Mouse (Mus musculus): ENCODE measurements around the gene Fbxo7.

Gene Fbxo7

DNA sequence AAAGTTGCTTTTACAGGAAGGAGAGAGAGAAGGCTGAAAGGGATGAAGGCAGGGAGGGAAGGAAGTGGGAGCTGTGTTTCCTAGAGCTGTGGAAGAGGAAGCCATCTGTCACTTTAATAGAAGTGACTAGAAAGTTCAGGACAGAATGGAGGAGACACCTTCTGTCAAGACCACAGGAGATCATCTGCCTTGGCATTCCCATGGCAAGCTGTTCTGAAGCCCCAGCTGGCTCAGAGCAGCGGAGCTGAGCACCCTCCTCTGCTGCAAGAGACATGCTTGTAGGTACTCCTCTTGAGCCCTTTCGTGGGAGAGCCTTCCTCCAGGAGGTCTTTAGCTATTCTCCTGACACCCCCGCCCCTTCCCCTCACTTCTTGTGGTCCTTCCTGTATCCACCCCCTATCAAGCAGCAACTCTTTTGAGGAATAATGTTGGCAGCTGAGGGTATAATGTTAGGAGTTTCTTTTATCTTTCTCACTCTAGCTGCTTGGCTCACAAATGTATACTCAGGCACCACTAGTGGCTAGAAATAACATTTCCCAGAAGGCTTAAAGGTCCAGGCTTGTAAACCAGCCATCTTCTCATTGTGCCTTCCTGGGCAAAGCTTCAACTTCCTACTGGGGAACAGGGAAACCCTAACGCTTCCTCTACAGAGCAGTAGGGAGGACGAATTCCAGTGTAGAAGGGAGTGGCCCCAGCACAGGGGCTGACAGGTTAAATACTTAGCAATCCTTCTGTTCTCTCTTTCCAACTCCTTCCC lies 40.7 kb downstream of the Fbxo7 start:
- TF ChIP-seq GATA4 (IDR thresholded peaks at IDR 0.05; ENCODE audit: insufficient replicate concordance, low read length): no peak

GRCm38 (mm10) chr10:86063018-86063384 lies 41.2 kb downstream of the Fbxo7 start:
- no peak for TF ChIP-seq GATA4 (IDR thresholded peaks at IDR 0.05; ENCODE audit: insufficient replicate concordance, low read length)

- peak; percentile 9; the same call in 1 of the 2 replicates for TF ChIP-seq GATA4 (IDR thresholded peaks at IDR 0.05; ENCODE audit: insufficient replicate concordance, low read length)
Observed at GRCm38 (mm10) chr10:86064937-86065336, 43.2 kb downstream of the Fbxo7 start.

GRCm38 (mm10) chr10:86065661-86066060 lies 43.9 kb downstream of the Fbxo7 start:
- TF ChIP-seq GATA4 (IDR thresholded peaks at IDR 0.05; ENCODE audit: insufficient replicate concordance, low read length): no peak

- TF ChIP-seq GATA4 (IDR thresholded peaks at IDR 0.05; ENCODE audit: insufficient replicate concordance, low read length): no peak
Observed at GRCm38 (mm10) chr10:86066651-86067050, 44.9 kb downstream of the Fbxo7 start.

GRCm38 (mm10) chr10:86067911-86068310 lies 46.1 kb downstream of the Fbxo7 start:
- TF ChIP-seq GATA4 (IDR thresholded peaks at IDR 0.05; ENCODE audit: insufficient replicate concordance, low read length): no peak

DNA sequence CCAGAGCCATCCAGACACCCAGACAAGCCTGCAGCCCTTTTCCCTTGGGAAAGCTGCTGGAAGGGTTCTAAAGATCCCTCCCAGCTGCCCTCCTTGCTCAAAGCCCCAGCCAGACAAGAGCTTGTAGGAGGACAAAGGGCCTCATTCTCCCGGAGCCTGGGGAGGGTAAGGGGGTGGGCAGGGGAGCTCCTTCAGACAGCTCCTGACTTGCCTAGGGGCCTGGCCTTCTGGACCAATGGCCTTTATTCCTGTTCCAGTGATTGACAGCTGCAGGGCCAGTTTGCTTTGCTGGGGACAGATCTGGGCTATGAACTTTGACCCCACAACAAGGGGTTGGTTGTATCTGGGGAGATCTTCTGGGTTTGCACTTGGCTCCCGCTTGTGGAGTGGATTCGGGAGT lies 47.6 kb downstream of the Fbxo7 start:
- no peak for TF ChIP-seq GATA4 (IDR thresholded peaks at IDR 0.05; ENCODE audit: insufficient replicate concordance, low read length)

DNA sequence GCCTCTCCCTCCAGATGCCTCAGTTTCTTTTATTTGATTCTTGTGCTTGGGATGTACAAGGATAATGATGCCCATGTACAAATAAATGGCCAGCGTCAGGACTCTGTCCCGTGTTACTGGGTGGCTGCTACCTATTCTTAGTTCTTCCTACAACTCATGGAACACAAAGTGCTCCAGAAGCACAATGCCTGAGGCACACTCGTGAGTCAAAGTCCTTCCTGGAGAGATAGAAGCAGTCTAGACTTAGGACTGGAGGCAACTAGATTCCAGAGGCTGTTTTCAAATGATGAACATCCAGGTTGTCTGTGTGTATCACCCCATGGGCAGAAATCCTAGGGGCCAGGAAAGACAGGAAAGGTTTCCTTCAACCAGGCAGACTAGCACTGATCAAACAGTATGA lies 49.0 kb downstream of the Fbxo7 start:
- TF ChIP-seq GATA4 (IDR thresholded peaks at IDR 0.05; ENCODE audit: insufficient replicate concordance, low read length): no peak

DNA sequence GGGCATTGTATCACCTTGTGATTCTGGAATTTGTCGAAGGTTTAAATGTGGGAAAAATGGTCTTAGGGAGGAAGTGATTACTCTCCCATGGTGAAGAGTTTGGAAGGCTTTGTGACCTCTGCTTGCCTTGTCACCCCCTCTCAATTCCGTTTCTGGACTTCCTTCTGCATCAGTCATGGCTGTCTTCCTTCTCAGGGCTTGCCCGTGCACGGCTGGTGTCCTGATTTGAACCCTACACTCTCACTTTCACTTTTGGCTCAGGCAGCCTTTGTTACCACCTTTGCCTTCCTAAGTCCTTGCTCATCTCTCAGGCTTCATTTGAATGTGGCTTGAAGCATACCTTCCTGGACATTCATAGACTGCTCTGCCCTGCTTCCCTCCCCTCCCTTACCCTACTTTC lies 52.4 kb downstream of the Fbxo7 start:
- TF ChIP-seq GATA4 (IDR thresholded peaks at IDR 0.05; ENCODE audit: insufficient replicate concordance, low read length): no peak

DNA sequence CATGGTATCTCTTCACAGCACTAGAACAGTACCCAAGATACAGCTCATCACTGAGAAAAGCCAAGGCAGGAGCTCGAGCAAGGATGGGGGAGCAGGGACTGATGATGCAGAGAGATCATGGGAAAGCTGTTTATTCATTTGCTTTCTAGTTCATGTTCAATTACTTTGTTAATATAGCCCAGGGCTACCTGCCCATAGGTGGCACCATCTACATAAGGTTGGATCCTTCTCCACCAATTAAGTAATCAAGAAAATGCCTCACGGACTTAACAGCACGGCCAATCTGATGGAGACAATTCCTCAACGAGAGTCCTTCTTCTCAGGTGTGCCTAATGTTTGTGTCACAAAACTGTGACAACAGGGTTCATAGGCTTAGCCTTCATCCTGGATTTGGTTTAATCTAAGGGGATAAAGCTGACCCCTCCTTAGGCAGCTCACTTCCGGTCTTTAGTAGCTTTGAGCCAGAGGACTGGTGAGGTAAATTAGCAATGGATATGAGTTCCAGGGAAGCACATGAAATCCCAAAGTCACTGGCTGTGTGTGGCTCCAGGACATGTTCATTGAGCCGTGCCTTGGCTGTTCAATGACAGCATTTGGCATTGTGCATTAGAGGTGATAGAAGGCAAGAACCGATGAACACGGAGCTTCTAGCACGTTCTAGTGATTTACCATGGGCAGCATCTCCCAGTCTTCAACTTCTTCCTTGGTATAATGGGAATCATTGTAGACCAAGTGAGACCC lies 53.4 kb downstream of the Fbxo7 start:
- TF ChIP-seq GATA4 (IDR thresholded peaks at IDR 0.05; ENCODE audit: insufficient replicate concordance, low read length): no peak

GRCm38 (mm10) chr10:86077272-86077671 lies 55.5 kb downstream of the Fbxo7 start:
- TF ChIP-seq GATA4 (IDR thresholded peaks at IDR 0.05; ENCODE audit: insufficient replicate concordance, low read length): no peak

DNA sequence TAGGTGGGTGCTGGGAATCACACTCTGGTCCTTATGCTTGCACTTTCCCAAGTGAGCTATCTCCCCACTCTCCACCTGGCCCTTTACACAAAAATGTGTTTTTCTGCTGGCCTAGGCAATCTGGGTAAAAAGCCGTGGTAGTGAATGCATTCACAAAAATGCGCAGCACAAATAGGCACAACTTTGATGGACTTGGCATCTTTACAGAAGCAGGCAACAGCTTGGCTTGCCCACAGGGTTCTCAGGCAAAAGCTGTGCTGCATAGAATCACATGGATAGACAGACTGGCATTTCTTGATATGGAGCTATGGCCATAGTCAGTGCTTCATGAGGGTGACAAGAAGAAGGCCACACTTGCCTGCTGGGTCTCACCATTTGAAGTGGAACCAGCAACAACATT lies 57.0 kb downstream of the Fbxo7 start:
- no peak for TF ChIP-seq GATA4 (IDR thresholded peaks at IDR 0.05; ENCODE audit: insufficient replicate concordance, low read length)

DNA sequence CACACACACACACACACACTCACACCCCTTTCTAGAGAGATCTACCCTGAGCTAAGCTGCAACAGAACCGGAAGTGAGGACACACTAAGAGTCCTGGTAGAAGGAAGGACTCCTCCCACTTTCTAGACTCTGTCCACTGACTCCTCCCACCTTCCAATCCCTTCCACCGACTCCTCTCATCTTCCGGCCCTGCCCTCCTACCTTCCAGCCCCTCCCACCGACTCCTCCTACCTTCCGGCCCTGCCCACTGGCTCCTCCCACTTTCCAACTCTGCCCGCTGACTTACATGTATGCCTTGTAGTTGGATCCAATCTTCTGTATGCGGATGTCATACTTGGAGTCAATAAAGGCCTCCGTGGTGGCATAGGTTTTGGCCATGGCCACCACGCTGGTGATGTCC lies 58.1 kb downstream of the Fbxo7 start:
- TF ChIP-seq GATA4 (IDR thresholded peaks at IDR 0.05; ENCODE audit: insufficient replicate concordance, low read length): no peak

DNA sequence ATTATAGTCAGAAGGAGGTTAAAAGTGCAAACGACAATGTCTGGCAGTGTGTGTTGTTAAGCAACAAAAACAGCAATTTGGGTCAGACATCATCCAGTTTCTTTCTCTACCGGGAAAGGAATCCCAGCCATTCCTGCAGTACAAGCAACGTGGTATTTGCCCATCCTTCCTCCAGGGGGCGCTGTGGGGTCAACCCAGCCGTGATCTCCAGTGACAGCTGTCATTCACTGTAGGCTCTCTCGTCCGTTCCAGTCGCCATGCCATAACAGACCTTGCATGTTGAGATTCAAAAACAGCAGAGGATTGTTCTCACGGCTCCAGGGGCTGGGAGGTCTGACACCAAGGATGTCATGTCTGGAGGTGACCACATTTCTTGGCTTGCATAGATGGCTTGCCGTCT lies 70.1 kb downstream of the Fbxo7 start:
- no peak for TF ChIP-seq GATA4 (IDR thresholded peaks at IDR 0.05; ENCODE audit: insufficient replicate concordance, low read length)

DNA sequence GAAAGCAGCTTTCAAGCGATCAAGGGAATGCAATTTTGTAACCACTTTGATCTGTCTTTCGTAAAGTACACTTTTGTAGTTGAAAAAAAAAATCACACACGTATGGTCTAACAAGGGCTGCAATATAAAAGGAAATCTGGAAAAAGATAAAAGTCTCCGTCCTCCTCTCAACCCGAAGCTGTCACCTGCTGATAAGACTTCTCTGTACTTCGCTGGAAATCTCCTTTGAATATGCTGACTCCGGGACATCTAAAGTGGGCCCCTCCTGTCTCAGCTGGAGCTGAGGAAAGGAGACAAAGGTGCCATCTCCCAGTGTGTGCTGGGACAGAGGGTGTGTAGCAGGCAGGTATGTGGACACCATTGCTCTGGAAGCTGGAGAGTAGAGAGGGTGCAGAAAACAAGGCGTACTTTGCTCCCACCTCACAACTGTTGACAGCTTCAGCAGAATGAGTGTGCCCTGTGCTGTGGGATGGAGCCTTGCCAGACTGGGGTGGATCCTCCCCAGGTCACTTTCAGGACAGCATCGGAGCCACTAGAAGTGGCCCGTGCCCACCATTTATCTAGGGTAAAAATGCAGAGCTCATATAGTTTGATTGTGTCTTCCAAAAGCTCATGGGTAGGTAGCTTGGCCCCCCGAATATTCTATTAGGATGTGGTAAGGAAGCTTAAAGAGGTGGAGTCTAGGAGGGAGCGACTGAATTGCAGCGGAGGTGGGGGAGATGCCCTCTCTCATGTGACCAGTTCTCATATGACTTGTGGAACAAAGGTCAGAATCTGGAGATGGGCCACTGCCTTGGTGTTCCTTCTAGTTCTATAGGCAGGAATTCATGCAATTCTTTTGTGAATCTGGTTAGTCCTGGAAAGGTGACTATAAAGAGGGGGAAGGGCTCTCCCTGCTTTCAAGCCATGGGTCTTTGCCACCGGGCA lies 71.6 kb downstream of the Fbxo7 start:
- no peak for TF ChIP-seq GATA4 (IDR thresholded peaks at IDR 0.05; ENCODE audit: insufficient replicate concordance, low read length)

All from liver, adult (tissue).